Mouse (Mus musculus) megakaryocyte progenitor cell, adult 5-6 weeks (primary cell): Measurements from ENCODE around the gene Cdca4. TPM values are rescaled to one million over a fixed set of nuclear protein-coding genes. Genes with fewer than 3 reads are reported as not detected.

Experiments used
- total RNA-seq, 2 experiments: library from RNA; stranded (forward) in 1 of 2; stranded (reverse) in 1 of 2; fragments of 157-497, 149-512 nt in 1 of 2; fragments of 200-1000 nt in 1 of 2; gene quantifications; 2 replicates each; pipeline versions ENCODE4 v1.2.3 to v1.2.4; 2015 to 2017

Cdca4 gene
- total RNA-seq, 2 experiments from 2014 or later, result 56.8 to 64.3 TPM

Other genes with a start within 250 kb of the Cdca4 start
- gene Inf2, start 240.6 kb downstream of the Cdca4 start, total RNA-seq (2015), result 11.0 and 13.6 TPM in 2 replicates
- 4.8 and 7.1 TPM in 2 replicates for gene Inf2, start 240.6 kb downstream of the Cdca4 start, total RNA-seq (2017)
- gene Adssl1, start 209.4 kb downstream of the Cdca4 start, total RNA-seq (2015), result 113 and 131 TPM in 2 replicates
- 113 and 126 TPM in 2 replicates for gene Adssl1, start 209.4 kb downstream of the Cdca4 start, total RNA-seq (2017)
- 163 and 168 TPM in 2 replicates for gene Siva1, start 184.7 kb downstream of the Cdca4 start, total RNA-seq (2015)
- 291 and 325 TPM in 2 replicates for gene Siva1, start 184.7 kb downstream of the Cdca4 start, total RNA-seq (2017)
- gene Akt1, start 154.5 kb downstream of the Cdca4 start, total RNA-seq (2015), result 84.3 and 85.6 TPM in 2 replicates
- gene Akt1, start 154.5 kb downstream of the Cdca4 start, total RNA-seq (2017), result 74.8 and 96.1 TPM in 2 replicates
- 1.8 and 2.1 TPM in 2 replicates for gene Zbtb42, start 150.6 kb downstream of the Cdca4 start, total RNA-seq (2015)
- gene Zbtb42, start 150.6 kb downstream of the Cdca4 start, total RNA-seq (2017), result 0.54 and 0.92 TPM in 2 replicates
- 0.59 and 2.1 TPM in 2 replicates for gene Cep170b, start 109.0 kb downstream of the Cdca4 start, total RNA-seq (2015)
- gene Cep170b, start 109.0 kb downstream of the Cdca4 start, total RNA-seq (2017), result 1.1 and 4.7 TPM in 2 replicates
- gene Pld4, start 68.8 kb downstream of the Cdca4 start, total RNA-seq (2015), result 26.6 and 48.3 TPM in 2 replicates
- gene Pld4, start 68.8 kb downstream of the Cdca4 start, total RNA-seq (2017), result 16.4 and 26.7 TPM in 2 replicates
- not detected in 2 replicates for gene Ahnak2, start 26.8 kb downstream of the Cdca4 start, total RNA-seq (2015)
- not detected in 2 replicates for gene Ahnak2, start 26.8 kb downstream of the Cdca4 start, total RNA-seq (2017)
- gene Clba1, start 20.5 kb downstream of the Cdca4 start, total RNA-seq (2015), result 0.39 and 0.52 TPM in 2 replicates
- 0.87 and 1.0 TPM in 2 replicates for gene Clba1, start 20.5 kb downstream of the Cdca4 start, total RNA-seq (2017)
- gene Gpr132, start 38.8 kb upstream of the Cdca4 start, total RNA-seq (2015), result 11.4 and 14.1 TPM in 2 replicates
- gene Gpr132, start 38.8 kb upstream of the Cdca4 start, total RNA-seq (2017), result 5.7 and 6.1 TPM in 2 replicates
- gene Jag2, start 100.4 kb upstream of the Cdca4 start, total RNA-seq (2015), result 0.64 and 0.78 TPM in 2 replicates
- 2.4 and 4.5 TPM in 2 replicates for gene Jag2, start 100.4 kb upstream of the Cdca4 start, total RNA-seq (2017)
- gene Nudt14, start 112.7 kb upstream of the Cdca4 start, total RNA-seq (2015), result 12.6 and 13.4 TPM in 2 replicates
- gene Nudt14, start 112.7 kb upstream of the Cdca4 start, total RNA-seq (2017), result 14.8 TPM in 2 replicates
- gene Btbd6, start 147.1 kb upstream of the Cdca4 start, total RNA-seq (2015), result 7.7 and 9.5 TPM in 2 replicates
- gene Btbd6, start 147.1 kb upstream of the Cdca4 start, total RNA-seq (2017), result 5.2 and 6.4 TPM in 2 replicates
- gene Brf1, start 171.3 kb upstream of the Cdca4 start, total RNA-seq (2015), result 24.0 and 29.3 TPM in 2 replicates
- gene Brf1, start 171.3 kb upstream of the Cdca4 start, total RNA-seq (2017), result 27.2 and 39.0 TPM in 2 replicates
- gene Pacs2, start 185.1 kb upstream of the Cdca4 start, total RNA-seq (2015), result 16.2 and 16.8 TPM in 2 replicates
- 9.2 and 10.0 TPM in 2 replicates for gene Pacs2, start 185.1 kb upstream of the Cdca4 start, total RNA-seq (2017)
- 0.27 TPM in 1 of 2 replicates, not detected in the other for gene Tex22, start 245.1 kb upstream of the Cdca4 start, total RNA-seq (2015)
- gene Tex22, start 245.1 kb upstream of the Cdca4 start, total RNA-seq (2017), result 0.17 TPM in 1 of 2 replicates, not detected in the other